Mouse (Mus musculus): ENCODE results near the gene Gm10260. TPM values are rescaled to one million over a fixed set of nuclear protein-coding genes. Genes with fewer than 3 reads are reported as not detected.

Gene Gm10260
- polyA plus RNA-seq, 1 experiment, result 4,315 TPM

DNA sequence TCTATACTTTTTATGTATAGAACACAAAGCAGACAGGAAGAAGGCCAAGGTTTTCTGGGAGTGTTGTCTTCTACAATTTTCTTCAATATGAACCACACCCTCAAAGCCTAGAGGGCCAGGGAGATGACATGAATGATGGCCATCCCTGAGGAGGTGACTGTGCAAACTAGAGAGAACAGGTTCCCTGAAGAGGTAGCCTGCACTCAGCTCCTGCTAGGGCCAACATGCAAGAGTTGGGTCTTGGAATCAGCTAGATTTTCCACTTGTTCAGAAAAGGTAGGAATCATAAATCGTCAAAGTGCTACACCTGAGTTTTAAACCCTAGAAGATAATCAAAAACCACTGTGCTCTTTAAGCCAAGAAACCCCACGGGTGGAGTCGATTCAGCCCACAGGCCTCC, 6.2 kb upstream of the Gm10260 start:
- H3K36me3 ChIP-seq (ENCODE audit: control insufficient read depth, insufficient read depth), result no peaks in the 10 kb centered on the region
- TF ChIP-seq MYOG (IDR thresholded peaks at IDR 0.05; ENCODE audit: control insufficient read depth in 1 of 3, insufficient read depth in 1 of 3, insufficient read length in 2 of 3, low read depth in 2 of 3), result no peak
- H3ac ChIP-seq (ENCODE audit: control insufficient read depth, insufficient read length), result no peak overlapping the region
- H3K79me2 ChIP-seq (ENCODE audit: control insufficient read depth, insufficient read depth), result no peaks in the 10 kb centered on the region
- H3K27me3 ChIP-seq (ENCODE audit: control insufficient read depth, insufficient read depth, insufficient read length), result no peaks in the 10 kb centered on the region
- H3K4me2 ChIP-seq (ENCODE audit: low read depth), result no peak overlapping the region
- no peak overlapping the region for H3K4me3 ChIP-seq

DNA sequence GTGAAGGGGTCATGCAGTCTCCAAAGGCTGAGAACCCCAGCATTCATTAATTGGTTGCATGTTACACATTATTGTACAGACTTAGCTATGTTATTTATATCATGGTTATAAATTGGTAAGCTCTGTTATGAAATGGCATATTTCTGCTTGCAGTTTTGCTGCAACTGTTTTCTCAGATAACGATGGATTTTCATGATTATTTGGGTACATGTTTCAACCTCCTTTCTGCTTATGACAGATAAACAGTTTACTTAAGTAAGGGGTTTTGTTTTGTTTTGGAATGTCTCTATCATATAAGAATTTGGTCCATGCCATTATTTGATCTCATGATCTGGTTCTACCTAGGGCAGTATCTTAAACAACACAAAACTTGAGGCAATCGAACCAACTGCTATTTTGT, 5.5 kb upstream of the Gm10260 start:
- Histone ChIP-seq H3K4me2 (ENCODE audit: low read depth) (no peak overlapping the region), H3K36me3 (ENCODE audit: control insufficient read depth, insufficient read depth) (no peaks in the 10 kb centered on the region), H3K27me3 (ENCODE audit: control insufficient read depth, insufficient read depth, insufficient read length) (no peaks in the 10 kb centered on the region), H3K79me2 (ENCODE audit: control insufficient read depth, insufficient read depth) (no peaks in the 10 kb centered on the region), H3K4me3 (no peak overlapping the region), H3ac (ENCODE audit: control insufficient read depth, insufficient read length) (no peak overlapping the region)
- no peak for TF ChIP-seq MYOD1 (IDR thresholded peaks at IDR 0.05; ENCODE audit: control insufficient read depth in 1 of 3, insufficient read length in 2 of 3, low read depth in 2 of 3)

DNA sequence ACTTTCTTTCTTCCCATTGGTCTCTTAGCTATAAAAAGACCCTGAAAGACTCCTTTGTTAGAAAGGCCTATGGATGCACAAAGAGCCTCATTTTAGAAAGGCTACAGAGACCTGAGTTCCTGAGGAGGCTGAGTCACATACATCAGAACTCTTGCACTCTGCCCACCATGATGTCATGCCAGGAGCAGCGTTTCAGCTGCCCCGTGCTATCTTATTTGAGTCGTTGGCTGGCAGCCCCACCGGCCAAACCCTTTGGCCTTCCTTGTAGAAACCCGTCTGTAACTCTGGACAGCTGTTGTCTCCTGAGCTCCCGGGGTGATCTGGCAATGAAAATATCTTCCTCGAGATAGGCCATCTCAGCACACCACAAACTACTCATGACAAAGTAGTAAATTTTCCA, 3.6 kb upstream of the Gm10260 start:
- Histone ChIP-seq H3K79me2 (ENCODE audit: control insufficient read depth, insufficient read depth) (no peaks in the 10 kb centered on the region), H3K4me3 (no peak overlapping the region), H3K27me3 (ENCODE audit: control insufficient read depth, insufficient read depth, insufficient read length) (no peaks in the 10 kb centered on the region), H3ac (ENCODE audit: control insufficient read depth, insufficient read length) (no peak overlapping the region), H3K4me2 (ENCODE audit: low read depth) (peak overlapping the region; percentile 56), H3K36me3 (ENCODE audit: control insufficient read depth, insufficient read depth) (no peaks in the 10 kb centered on the region)
- TF ChIP-seq MYOD1 (IDR thresholded peaks at IDR 0.05; ENCODE audit: control insufficient read depth in 1 of 3, insufficient read length in 2 of 3, low read depth in 2 of 3) (peak; percentile 80 to 96 (median 91)), POLR2AphosphoS2 (IDR thresholded peaks at IDR 0.05; ENCODE audit: insufficient read length, low read depth) (no peak), TCF12 (IDR thresholded peaks at IDR 0.05; ENCODE audit: insufficient read depth, poor library complexity, severe bottlenecking) (peak; percentile 88), MYOG (IDR thresholded peaks at IDR 0.05; ENCODE audit: control insufficient read depth in 1 of 3, insufficient read depth in 1 of 3, insufficient read length in 2 of 3, low read depth in 2 of 3) (peak; percentile 54 to 96 (median 89)), CEBPB (IDR thresholded peaks at IDR 0.05; ENCODE audit: insufficient read depth, poor library complexity, severe bottlenecking) (peak; percentile 68), POLR2A (IDR thresholded peaks at IDR 0.05; ENCODE audit: insufficient read length, low read depth) (no peak), USF1 (IDR thresholded peaks at IDR 0.05; ENCODE audit: low read depth) (no peak), MAX (IDR thresholded peaks at IDR 0.05; ENCODE audit: low read depth) (no peak), REST (IDR thresholded peaks at IDR 0.05; ENCODE audit: insufficient read depth, insufficient read length) (no peak), TCF3 (IDR thresholded peaks at IDR 0.05; ENCODE audit: insufficient read length, low read depth) (peak; percentile 67), SRF (IDR thresholded peaks at IDR 0.05; ENCODE audit: control insufficient read depth, insufficient read length, low read depth) (no peak), E2F4 (IDR thresholded peaks at IDR 0.05; ENCODE audit: insufficient read depth) (no peak)

DNA sequence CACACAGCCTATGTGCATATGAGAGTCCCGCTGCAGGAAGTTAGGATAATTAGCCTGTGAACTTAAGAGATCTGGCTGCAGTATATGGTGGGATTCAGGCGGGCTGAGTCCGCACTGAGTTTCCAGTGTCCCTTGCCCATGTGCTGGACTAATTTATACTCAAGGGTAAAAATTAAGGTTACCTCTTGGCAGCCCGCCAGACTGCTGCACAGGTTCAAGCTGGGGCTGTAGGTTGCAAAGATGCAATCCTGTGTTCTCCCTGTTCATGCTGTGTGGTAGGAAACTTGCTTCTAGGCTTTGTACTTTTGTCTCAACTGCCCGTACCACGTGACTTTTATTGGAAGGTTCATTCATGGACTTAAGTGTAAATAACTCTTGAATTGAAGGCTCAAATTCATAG, 3.0 kb upstream of the Gm10260 start:
- no peak overlapping the region for H3K4me3 ChIP-seq
- H3ac ChIP-seq (ENCODE audit: control insufficient read depth, insufficient read length), result no peak overlapping the region
- peak overlapping the region; percentile 56 for H3K4me2 ChIP-seq (ENCODE audit: low read depth)
- H3K27me3 ChIP-seq (ENCODE audit: control insufficient read depth, insufficient read depth, insufficient read length), result no peaks in the 10 kb centered on the region
- TF ChIP-seq USF1 (IDR thresholded peaks at IDR 0.05; ENCODE audit: low read depth), result peak; percentile 52
- TF ChIP-seq TCF12 (IDR thresholded peaks at IDR 0.05; ENCODE audit: insufficient read depth, poor library complexity, severe bottlenecking), result no peak
- H3K79me2 ChIP-seq (ENCODE audit: control insufficient read depth, insufficient read depth), result no peaks in the 10 kb centered on the region
- H3K36me3 ChIP-seq (ENCODE audit: control insufficient read depth, insufficient read depth), result no peaks in the 10 kb centered on the region

DNA sequence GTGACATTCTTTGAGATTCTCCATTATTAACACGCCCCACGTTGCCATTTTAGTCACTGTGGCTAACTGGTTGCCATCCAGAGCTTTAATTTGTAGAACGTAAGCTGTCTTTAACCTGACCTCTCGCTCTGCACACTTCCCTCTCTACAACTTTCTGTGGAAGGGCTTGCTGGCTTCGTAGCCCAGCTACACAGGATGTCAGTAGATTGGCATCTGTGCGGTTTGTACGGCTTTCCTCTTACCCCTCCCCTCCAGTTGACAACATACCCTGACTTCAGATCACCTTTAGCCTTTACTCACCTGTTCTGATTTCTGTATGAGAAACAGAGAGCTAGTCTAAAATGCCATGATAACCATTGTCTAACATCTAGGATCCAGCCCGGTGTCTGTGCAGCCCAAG, 1.7 kb upstream of the Gm10260 start:
- no peak overlapping the region for H3ac ChIP-seq (ENCODE audit: control insufficient read depth, insufficient read length)
- no peak overlapping the region for H3K4me2 ChIP-seq (ENCODE audit: low read depth)
- no peak for TF ChIP-seq USF1 (IDR thresholded peaks at IDR 0.05; ENCODE audit: low read depth)
- no peak for TF ChIP-seq TCF12 (IDR thresholded peaks at IDR 0.05; ENCODE audit: insufficient read depth, poor library complexity, severe bottlenecking)
- no peak for TF ChIP-seq MYOG (IDR thresholded peaks at IDR 0.05; ENCODE audit: control insufficient read depth in 1 of 3, insufficient read depth in 1 of 3, insufficient read length in 2 of 3, low read depth in 2 of 3)
- TF ChIP-seq MAX (IDR thresholded peaks at IDR 0.05; ENCODE audit: low read depth), result no peak
- H3K36me3 ChIP-seq (ENCODE audit: control insufficient read depth, insufficient read depth), result no peaks in the 10 kb centered on the region
- no peaks in the 10 kb centered on the region for H3K27me3 ChIP-seq (ENCODE audit: control insufficient read depth, insufficient read depth, insufficient read length)
- H3K4me3 ChIP-seq, result no peak overlapping the region
- H3K79me2 ChIP-seq (ENCODE audit: control insufficient read depth, insufficient read depth), result no peaks in the 10 kb centered on the region

DNA sequence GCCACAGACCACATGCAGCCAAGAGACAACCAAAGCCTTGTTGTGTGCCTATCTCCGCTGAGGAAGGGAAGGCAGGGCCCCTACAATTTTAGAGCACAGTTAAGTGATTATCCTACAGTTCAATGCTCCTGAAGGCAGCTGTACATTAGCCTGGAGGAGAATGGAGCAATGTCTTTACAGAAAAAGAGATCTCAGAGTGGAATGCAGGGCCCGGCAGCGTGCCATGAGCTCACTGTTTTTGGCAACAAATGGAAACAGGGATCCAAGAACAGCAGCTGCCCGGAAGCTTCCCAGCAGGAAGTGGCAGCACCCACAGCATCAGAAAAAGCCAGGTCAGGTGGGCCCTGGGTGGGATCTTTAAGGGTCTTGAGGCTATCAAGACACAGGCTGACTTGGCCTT, 3.4 kb downstream of the Gm10260 start:
- H3ac ChIP-seq (ENCODE audit: control insufficient read depth, insufficient read length), result no peak overlapping the region
- H3K4me2 ChIP-seq (ENCODE audit: low read depth), result no peak overlapping the region
- H3K27me3 ChIP-seq (ENCODE audit: control insufficient read depth, insufficient read depth, insufficient read length), result no peaks in the 10 kb centered on the region
- H3K4me3 ChIP-seq, result no peak overlapping the region
- H3K79me2 ChIP-seq (ENCODE audit: control insufficient read depth, insufficient read depth), result no peaks in the 10 kb centered on the region
- no peak for TF ChIP-seq MAX (IDR thresholded peaks at IDR 0.05; ENCODE audit: low read depth)
- TF ChIP-seq MYOG (IDR thresholded peaks at IDR 0.05; ENCODE audit: control insufficient read depth in 1 of 3, insufficient read depth in 1 of 3, insufficient read length in 2 of 3, low read depth in 2 of 3), result peak in 1 of 3 experiments; percentile 48
- TF ChIP-seq REST (IDR thresholded peaks at IDR 0.05; ENCODE audit: insufficient read depth, insufficient read length), result no peak
- no peak for TF ChIP-seq USF1 (IDR thresholded peaks at IDR 0.05; ENCODE audit: low read depth)
- no peak for TF ChIP-seq CEBPB (IDR thresholded peaks at IDR 0.05; ENCODE audit: insufficient read depth, poor library complexity, severe bottlenecking)
- TF ChIP-seq TCF12 (IDR thresholded peaks at IDR 0.05; ENCODE audit: insufficient read depth, poor library complexity, severe bottlenecking), result no peak
- no peak for TF ChIP-seq E2F4 (IDR thresholded peaks at IDR 0.05; ENCODE audit: insufficient read depth)
- no peak for TF ChIP-seq TCF3 (IDR thresholded peaks at IDR 0.05; ENCODE audit: insufficient read length, low read depth)
- TF ChIP-seq MYOD1 (IDR thresholded peaks at IDR 0.05; ENCODE audit: control insufficient read depth in 1 of 3, insufficient read length in 2 of 3, low read depth in 2 of 3), result peak in 2 of 3 experiments; percentile 39 to 57
- no peak for TF ChIP-seq POLR2A (IDR thresholded peaks at IDR 0.05; ENCODE audit: insufficient read length, low read depth)
- TF ChIP-seq SRF (IDR thresholded peaks at IDR 0.05; ENCODE audit: control insufficient read depth, insufficient read length, low read depth), result no peak
- TF ChIP-seq POLR2AphosphoS2 (IDR thresholded peaks at IDR 0.05; ENCODE audit: insufficient read length, low read depth), result no peak
- H3K36me3 ChIP-seq (ENCODE audit: control insufficient read depth, insufficient read depth), result no peaks in the 10 kb centered on the region

Data from myocyte (in vitro differentiated cells).